Mouse (Mus musculus) olfactory bulb, adult 2 months (tissue): ENCODE data around the gene Ggcx. TPM values are rescaled to one million over a fixed set of nuclear protein-coding genes. Genes with fewer than 3 reads are reported as not detected.
"Not testable (repeated sequence)": the region's sequence is repeated elsewhere in the genome, so short reads cannot be mapped to it uniquely, and the experiment has no call there.

Source experiments
- H3K27ac ChIP-seq: fragments of 200-500 bp; 2 replicates; pipeline ENCODE4 v1.5.1; 2012; ENCODE audit warnings: low read depth, low read length; ENCODE audit not compliant: insufficient read depth
- H3K4me1 ChIP-seq: fragments of 200-500 bp; 2 replicates; pipeline ENCODE4 v1.6.1; 2012; ENCODE audit warnings: low read length; ENCODE audit not compliant: control insufficient read depth, insufficient read depth
- H3K4me3 ChIP-seq: fragments of 200-500 bp; 2 replicates; pipeline ENCODE4 v1.5.1; 2012; ENCODE audit warnings: mild to moderate bottlenecking, low read depth, low read length, moderate library complexity; ENCODE audit not compliant: insufficient read depth
- CTCF ChIP-seq: fragments of 200-500 bp; IDR thresholded peaks from 2 replicates; pipeline ENCODE4 v1.5.1; 2012; ENCODE audit warnings: low read depth, mild to moderate bottlenecking, low read length, moderate library complexity; ENCODE audit not compliant: insufficient read depth
- POLR2A ChIP-seq: fragments of 200-500 bp; IDR thresholded peaks from 2 replicates; pipeline ENCODE4 v1.6.1; 2012; ENCODE audit warnings: mild to moderate bottlenecking, low read depth, low read length, moderate library complexity; ENCODE audit not compliant: insufficient read depth
- WGBS: fragments of 180-500 bp; shearing (Covaris S2); methylation state at CpG from one replicate; pipeline ENCODE4 v1.1.7; 2018; 5-methylcytosine and 5-hydroxymethylcytosine counted together
- polyA plus RNA-seq: library from polyadenylated mRNA; stranded (reverse); fragments of >200 nt; gene quantifications from 2 replicates; pipeline ENCODE4 v1.2.4, GENCODE M21; 2012; ENCODE audit warnings: low replicate concordance; ENCODE audit not compliant: missing spikeins, insufficient read depth, insufficient read length

Ggcx gene
- polyA plus RNA-seq, 1 experiment: not detected

- Histone ChIP-seq H3K4me3 (no peak overlapping the region), H3K4me1 (peaks cover 6% of the 10 kb centered on the region; the same call in 1 of the 2 replicates), H3K27ac (no peak overlapping the region)
- TF ChIP-seq POLR2A: no peak
- TF ChIP-seq CTCF: no peak
- under 1% methylated on average over 5 of the region's 5 CpGs for WGBS
Measured at GRCm38 (mm10) chr6:72438226-72438625, 24.1 kb downstream of the Ggcx start.

GRCm38 (mm10) chr6:72438862-72439354 lies 24.8 kb downstream of the Ggcx start:
- TF ChIP-seq CTCF: no peak
- TF ChIP-seq POLR2A: no peak
- under 1% methylated on average over 57 of the region's 57 CpGs for WGBS
- Histone ChIP-seq H3K4me1 (peaks cover 6% of the 10 kb centered on the region; the same call in 1 of the 2 replicates), H3K4me3 (peak overlapping the region; percentile 93), H3K27ac (peak overlapping the region; percentile 100)

GRCm38 (mm10) chr6:72439355-72440185 lies 25.5 kb downstream of the Ggcx start, which contains the start of gene Mat2a:
Gene Mat2a (minus strand): TSS chr6:72439558.
- Histone ChIP-seq H3K27ac (peak within 1 kb of the TSS; percentile 100), H3K4me1 (peaks cover 6% of the 10 kb centered on the region; the same call in 1 of the 2 replicates), H3K4me3 (peak within 1 kb of the TSS; percentile 93)
- under 1% methylated on average over 77 of the region's 77 CpGs for WGBS
- TF ChIP-seq POLR2A: peak; percentile 99
- TF ChIP-seq CTCF: peak; percentile 53; the same call in 1 of the 2 replicates

DNA sequence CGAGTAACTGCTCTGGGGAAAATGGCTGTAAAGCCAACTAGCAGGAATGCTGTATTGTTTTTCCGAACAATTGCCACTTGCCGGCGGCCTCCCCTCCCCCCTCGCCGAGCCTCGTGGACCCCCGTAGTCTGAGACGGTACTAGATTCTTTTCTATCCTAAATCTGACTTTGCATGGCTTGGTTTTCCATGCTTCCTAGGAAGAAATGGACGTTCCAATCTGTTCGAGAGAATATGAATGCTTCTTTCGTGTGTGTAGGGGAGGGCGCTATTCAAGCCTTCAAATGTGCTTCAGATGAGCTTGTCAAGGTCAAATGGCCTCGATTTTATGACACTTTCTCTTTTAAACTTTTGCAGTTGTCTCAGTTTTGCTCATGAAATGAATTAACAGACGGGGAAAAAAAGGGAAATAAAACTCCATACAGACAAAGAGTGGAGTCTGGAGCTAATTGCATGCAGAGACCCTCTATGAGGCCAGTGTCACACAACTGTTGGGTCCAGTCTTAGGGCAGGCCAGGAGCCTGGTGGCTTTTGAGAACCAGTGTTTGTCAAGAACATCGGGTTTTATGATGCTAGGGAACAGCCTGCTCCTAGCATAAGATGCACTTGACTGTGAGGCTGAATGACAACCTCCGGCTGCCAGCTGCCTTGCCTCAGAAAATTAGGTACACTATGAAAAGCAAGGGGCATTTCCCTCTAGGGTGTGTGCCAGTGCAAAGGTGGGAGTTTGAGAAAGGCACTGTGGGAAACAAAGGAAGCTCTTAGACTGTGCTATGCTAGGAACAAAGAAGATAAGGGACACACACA lies 26.3 kb downstream of the Ggcx start:
- WGBS: 5% methylated on average over 17 of the region's 17 CpGs
- TF ChIP-seq POLR2A (no peak), CTCF (no peak)
- peaks cover 6% of the 10 kb centered on the region; the same call in 1 of the 2 replicates for H3K4me1 ChIP-seq

DNA sequence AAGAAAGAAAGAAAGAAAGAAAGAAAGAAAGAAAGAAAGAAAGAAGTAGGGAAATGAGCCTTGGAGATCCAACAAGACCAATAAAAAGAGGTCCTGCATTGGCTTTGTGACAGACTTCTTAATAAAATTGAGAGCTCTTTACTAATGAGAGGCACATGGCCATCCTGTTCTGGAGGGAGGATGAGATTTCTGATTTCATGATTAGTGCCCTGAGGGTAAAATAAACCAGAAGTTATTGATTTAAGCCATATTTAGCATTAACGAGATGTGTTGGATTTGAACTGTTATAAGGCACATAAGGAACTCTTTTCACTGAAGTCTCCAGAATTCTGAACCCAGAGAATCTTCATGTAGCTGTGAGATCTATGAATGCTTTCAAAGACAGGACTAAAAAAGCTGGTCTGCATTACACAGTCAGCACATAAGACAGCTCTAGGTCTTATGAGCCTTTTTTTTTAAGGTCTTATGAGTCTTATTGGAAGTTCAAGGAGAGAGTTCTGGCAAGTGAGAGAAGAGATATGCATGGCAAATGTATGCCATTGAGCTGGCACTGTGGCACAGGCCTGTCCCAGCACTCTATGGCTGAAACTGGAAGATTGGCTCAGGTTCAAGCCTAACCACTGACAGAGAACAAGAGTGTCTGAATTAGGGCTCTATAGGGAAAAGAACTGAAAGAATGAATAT lies 29.0 kb downstream of the Ggcx start:
- Histone ChIP-seq H3K27ac (no peak overlapping the region), H3K4me1 (peaks cover 6% of the 10 kb centered on the region; the same call in 1 of the 2 replicates), H3K4me3 (no peak overlapping the region)
- TF ChIP-seq POLR2A: no peak
- no peak for TF ChIP-seq CTCF
- WGBS: 83% methylated on average over 1 of the region's 1 CpGs

More for the DNA sequence above, 26.3 kb downstream of the Ggcx start:
- Histone ChIP-seq H3K4me3 (peak overlapping the region; percentile 93), H3K27ac (peak overlapping the region; percentile 100)

DNA sequence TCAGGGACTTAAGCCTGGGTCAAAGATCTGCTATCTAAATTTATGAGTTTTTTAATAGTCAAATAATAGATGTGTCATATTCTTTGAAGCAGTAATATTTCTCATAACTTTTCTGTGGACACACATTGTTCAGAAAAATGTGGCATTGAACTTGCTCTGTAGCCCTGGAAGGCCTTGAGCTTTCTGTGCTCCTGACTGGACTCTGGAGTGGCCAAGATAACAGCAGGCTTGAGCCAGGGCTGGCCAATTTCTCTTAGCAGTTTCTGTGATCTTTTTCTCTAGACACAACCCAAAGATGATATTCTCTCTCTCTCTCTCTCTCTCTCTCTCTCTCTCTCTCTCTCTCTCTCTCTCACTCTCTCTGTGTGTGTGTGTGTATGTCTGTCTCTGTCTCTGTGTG lies 30.9 kb downstream of the Ggcx start:
- Histone ChIP-seq H3K27ac (no peak overlapping the region), H3K4me1 (peaks cover 5% of the 10 kb centered on the region; the same call in 1 of the 2 replicates), H3K4me3 (no peak overlapping the region)
- TF ChIP-seq CTCF: no peak
- TF ChIP-seq POLR2A: no peak

- TF ChIP-seq CTCF: no peak
- TF ChIP-seq POLR2A: no peak
- no peak overlapping the region for H3K27ac ChIP-seq
- no peaks in the 10 kb centered on the region for H3K4me1 ChIP-seq
- 87% methylated on average over 2 of the region's 2 CpGs for WGBS
- no peak overlapping the region for H3K4me3 ChIP-seq
Measured at GRCm38 (mm10) chr6:72447487-72447886, 33.4 kb downstream of the Ggcx start.

DNA sequence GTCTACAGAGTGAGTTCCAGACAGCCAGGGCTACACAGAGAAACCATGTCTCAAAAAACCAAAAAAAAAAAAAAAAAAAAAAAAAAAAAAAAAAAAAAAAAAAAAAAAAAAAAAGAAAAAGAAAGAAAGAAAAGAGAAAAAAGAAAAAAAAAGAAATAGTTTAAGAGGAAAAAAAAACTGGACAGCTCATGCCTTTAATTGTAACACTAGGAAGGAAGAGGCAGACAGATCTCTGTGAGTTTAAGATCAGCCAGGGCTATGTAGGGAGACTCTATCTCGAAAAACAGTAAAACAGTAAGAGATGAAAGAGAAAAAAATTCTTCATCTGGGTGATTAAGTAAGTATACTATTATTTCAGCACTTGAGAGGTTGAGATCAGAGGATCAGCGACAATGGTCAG lies 37.7 kb downstream of the Ggcx start:
- not testable (repeated sequence) for H3K4me1 ChIP-seq, H3K4me3 ChIP-seq, H3K27ac ChIP-seq
- 90% methylated on average over 2 of the region's 2 CpGs for WGBS

- H3K4me3 ChIP-seq: no peak overlapping the region
- H3K4me1 ChIP-seq: 0 out of 2 replicates have a peak, but pooled peaks cover 5% of the 10 kb centered on the region
- no peak for TF ChIP-seq CTCF
- no peak for TF ChIP-seq POLR2A
- no peak overlapping the region for H3K27ac ChIP-seq
- WGBS: 90% methylated on average over 2 of the region's 2 CpGs
Measured at GRCm38 (mm10) chr6:72452329-72452728, 38.2 kb downstream of the Ggcx start.
